Mouse (Mus musculus): ENCODE measurements at regions not wholly inside any gene's neighbourhood (a gene's known extent, or its start where the extent isn't known, plus 50 kb on each side); places are given as distances from the start of the nearest gene placed in this dataset.

DNA sequence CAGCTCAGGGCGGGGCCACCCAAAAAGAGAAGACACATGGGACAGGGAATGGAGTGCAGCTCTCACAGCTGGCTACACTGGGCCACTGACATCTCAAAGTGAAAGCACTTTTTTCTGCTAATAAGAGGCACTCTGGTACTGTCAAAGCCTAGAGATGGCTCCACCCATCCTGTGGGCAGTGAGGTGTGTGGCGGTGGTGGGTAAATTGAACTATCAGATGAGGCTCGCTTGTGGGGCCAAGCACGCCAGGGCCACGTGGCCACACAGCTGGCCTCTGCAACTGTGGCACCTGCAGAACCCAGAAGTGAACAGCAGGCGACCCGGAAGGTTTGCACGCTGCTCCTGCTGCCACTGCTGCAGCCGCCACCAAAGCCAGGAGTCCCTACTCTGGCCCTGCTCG, 756.6 kb downstream of the A830018L16Rik start:
- TF ChIP-seq POLR2A (IDR thresholded peaks at IDR 0.05; ENCODE audit: borderline replicate concordance, extremely low read depth, insufficient read depth, insufficient read length, poor library complexity, severe bottlenecking) (no peak), CTCF (IDR thresholded peaks at IDR 0.05; ENCODE audit: borderline replicate concordance, extremely low read depth, insufficient read depth, insufficient read length) (no peak)
- no peak for DNase-seq (ENCODE audit: low read depth)

DNA sequence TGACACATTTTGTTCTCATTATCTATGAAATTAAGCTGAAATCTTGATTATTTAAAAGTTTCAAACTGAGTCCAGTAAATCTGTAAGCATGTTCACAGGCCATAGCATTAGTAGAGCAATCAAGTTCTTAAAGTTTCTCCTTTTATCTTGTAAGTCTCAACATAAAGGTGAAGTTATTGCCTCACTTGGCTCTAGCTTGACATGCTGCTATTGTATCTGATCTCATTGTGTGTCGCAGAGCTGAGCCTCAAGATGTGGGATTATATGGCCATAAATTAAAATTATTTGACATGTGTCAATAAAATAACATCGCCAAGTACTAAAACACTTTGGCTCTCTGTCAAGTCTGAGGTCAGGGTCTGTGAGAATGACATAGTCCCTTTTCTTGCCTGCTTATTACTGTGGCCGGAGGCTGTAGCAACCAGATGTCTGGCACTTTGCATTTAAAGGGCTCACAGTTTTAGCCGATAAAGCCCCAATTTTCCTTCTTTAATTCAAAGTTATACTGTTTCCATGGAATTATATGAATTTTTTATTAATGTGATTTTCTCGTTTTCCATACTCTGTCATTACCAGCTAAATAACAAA, 775.8 kb downstream of the A830018L16Rik start:
- DNase-seq (ENCODE audit: low read depth): no peak
- TF ChIP-seq POLR2A (IDR thresholded peaks at IDR 0.05; ENCODE audit: borderline replicate concordance, extremely low read depth, insufficient read depth, insufficient read length, poor library complexity, severe bottlenecking) (no peak), CTCF (IDR thresholded peaks at IDR 0.05; ENCODE audit: borderline replicate concordance, extremely low read depth, insufficient read depth, insufficient read length) (no peak)

DNA sequence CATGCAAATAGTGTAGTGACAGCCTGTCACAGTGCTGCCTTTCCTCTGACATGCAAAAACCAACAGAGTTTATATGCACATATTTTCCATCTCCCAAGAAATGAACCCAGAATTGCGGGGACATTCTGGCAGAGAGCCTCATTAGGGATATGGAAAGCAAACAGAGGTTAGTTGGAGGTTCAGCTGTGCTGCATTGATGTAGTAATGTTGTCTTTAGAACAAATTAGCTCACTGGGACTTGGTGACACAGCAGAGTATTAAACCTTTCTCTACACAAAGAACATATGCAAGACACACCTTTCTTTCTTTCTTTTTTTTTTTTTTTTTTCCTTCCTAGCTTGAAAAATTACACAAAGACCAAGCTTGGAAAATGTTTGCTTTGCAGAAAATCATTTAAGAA, 778.7 kb downstream of the A830018L16Rik start:
- no peak for TF ChIP-seq POLR2A (IDR thresholded peaks at IDR 0.05; ENCODE audit: borderline replicate concordance, extremely low read depth, insufficient read depth, insufficient read length, poor library complexity, severe bottlenecking)
- TF ChIP-seq CTCF (IDR thresholded peaks at IDR 0.05; ENCODE audit: borderline replicate concordance, extremely low read depth, insufficient read depth, insufficient read length): no peak
- peak; percentile 13 for DNase-seq (ENCODE audit: low read depth)

DNA sequence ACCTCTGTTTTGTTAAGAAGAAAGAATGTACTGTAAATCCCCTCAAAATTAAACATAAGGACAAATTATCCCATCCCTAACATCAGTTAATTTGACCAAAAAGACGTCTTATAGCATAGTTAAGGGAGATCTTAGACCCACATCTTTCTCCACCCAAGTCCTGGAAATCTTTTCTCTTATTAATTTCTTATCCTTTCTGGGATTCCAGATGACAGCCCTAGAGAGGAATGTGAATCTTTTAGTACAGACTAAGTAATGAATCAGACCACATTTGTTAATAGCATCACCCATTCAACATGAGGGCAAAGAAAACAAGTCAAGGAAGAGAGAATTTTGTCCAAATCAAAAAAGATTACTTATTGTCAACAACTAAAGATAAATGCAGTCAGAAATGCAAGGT, 817.2 kb downstream of the A830018L16Rik start:
- no peak for DNase-seq (ENCODE audit: low read depth)
- TF ChIP-seq POLR2A (IDR thresholded peaks at IDR 0.05; ENCODE audit: borderline replicate concordance, extremely low read depth, insufficient read depth, insufficient read length, poor library complexity, severe bottlenecking): no peak
- TF ChIP-seq CTCF (IDR thresholded peaks at IDR 0.05; ENCODE audit: borderline replicate concordance, extremely low read depth, insufficient read depth, insufficient read length): no peak

DNA sequence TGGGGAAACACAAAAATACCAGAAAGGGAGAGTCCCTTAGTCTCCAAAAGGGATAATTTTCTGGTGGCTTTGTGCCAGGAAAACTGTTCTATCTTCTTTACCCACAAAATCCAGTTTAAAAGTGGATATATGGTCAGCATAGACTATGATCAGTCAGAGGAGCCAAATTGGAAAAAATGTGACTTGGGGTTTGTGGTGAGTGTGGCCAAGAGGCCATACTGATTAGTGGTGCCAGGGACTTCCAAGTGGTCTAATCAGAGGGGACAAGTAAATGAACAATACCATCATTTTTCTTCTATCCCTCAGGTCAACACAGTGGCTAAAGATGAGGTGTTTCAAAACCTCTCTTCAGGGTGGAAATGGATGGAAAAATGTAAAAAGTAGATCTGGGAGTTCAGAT, 828.2 kb downstream of the A830018L16Rik start:
- DNase-seq (ENCODE audit: low read depth): no peak
- TF ChIP-seq POLR2A (IDR thresholded peaks at IDR 0.05; ENCODE audit: borderline replicate concordance, extremely low read depth, insufficient read depth, insufficient read length, poor library complexity, severe bottlenecking): no peak
- no peak for TF ChIP-seq CTCF (IDR thresholded peaks at IDR 0.05; ENCODE audit: borderline replicate concordance, extremely low read depth, insufficient read depth, insufficient read length)

DNA sequence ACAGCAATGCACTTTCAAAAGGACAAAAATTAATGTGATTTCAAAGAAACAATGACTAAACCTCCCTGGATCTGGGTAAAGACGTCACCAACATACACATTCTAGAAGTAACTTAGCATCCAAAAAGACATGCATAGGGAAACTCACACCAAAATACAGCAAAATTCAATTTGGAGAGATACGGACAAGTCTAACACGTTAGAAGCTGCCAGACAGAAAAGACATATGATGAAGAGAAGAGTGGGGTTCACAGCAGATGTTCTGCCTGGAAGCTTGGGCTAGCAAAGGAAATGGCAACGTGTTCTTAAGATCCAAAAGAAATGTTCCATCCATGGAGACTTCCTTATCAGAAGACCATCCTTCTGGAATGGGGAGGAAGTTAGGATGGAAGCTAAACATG, 868.6 kb downstream of the A830018L16Rik start:
- no peak for TF ChIP-seq POLR2A (IDR thresholded peaks at IDR 0.05; ENCODE audit: borderline replicate concordance, extremely low read depth, insufficient read depth, insufficient read length, poor library complexity, severe bottlenecking)
- TF ChIP-seq CTCF (IDR thresholded peaks at IDR 0.05; ENCODE audit: borderline replicate concordance, extremely low read depth, insufficient read depth, insufficient read length): no peak
- DNase-seq (ENCODE audit: low read depth): no peak

DNA sequence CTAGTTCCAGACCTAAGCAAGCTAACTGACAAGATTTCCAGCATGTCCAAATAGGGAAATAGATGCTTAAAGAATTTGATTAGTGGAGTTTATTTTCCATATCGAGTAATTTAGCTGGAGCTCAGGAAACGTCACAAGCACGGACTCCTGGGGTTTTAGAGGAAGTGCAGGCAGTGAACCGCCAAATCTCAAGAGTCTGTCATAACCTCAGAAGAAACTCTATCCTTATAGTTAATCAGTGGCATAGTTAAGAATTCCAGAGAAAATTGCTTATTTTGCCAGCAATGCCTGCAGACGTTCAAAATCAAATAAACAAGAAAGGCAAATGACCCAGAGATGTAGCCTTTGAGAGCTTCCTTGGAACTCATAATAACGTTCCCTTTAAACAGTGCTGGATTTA, 871.6 kb downstream of the A830018L16Rik start:
- TF ChIP-seq CTCF (IDR thresholded peaks at IDR 0.05; ENCODE audit: borderline replicate concordance, extremely low read depth, insufficient read depth, insufficient read length): no peak
- no peak for TF ChIP-seq POLR2A (IDR thresholded peaks at IDR 0.05; ENCODE audit: borderline replicate concordance, extremely low read depth, insufficient read depth, insufficient read length, poor library complexity, severe bottlenecking)
- DNase-seq (ENCODE audit: low read depth): no peak

DNA sequence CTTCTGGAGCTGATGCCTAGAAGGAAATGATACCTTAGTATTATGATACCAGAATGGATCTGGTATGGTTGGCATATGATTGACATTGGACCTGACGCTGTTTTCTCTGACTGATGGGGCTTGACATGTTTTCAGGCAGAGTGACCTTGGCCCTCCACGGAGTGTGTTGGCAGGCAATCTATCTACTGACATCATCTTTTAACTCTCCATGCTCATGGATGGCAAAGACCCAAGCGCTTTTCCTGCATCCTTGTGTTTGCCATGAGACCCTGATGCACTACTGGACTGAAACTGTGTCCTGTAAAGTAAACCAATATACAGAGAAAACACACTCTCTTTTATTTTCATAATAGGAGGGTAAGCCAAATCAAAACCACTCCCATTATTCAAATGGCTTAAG, 872.1 kb downstream of the A830018L16Rik start:
- DNase-seq (ENCODE audit: low read depth): no peak
- no peak for TF ChIP-seq POLR2A (IDR thresholded peaks at IDR 0.05; ENCODE audit: borderline replicate concordance, extremely low read depth, insufficient read depth, insufficient read length, poor library complexity, severe bottlenecking)
- no peak for TF ChIP-seq CTCF (IDR thresholded peaks at IDR 0.05; ENCODE audit: borderline replicate concordance, extremely low read depth, insufficient read depth, insufficient read length)

DNA sequence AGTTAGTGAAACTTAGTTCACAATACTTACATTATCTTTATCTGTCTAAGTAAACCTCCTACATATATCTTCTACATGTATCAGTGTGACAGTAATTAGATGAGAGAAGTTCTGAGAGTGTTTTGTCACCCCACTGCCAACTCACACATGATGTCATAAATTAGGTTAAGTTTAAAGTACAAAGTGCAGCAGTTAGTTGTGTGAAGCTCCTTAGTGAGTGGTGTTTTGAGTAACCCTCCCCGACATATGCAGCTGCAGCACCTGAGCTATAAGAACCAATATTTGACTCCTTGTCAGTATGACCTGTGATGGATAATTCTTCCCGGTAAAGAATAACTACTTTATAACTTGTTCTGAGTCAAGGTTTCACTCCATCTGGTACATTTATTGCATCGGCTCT, 874.6 kb downstream of the A830018L16Rik start:
- DNase-seq (ENCODE audit: low read depth): no peak
- no peak for TF ChIP-seq CTCF (IDR thresholded peaks at IDR 0.05; ENCODE audit: borderline replicate concordance, extremely low read depth, insufficient read depth, insufficient read length)
- no peak for TF ChIP-seq POLR2A (IDR thresholded peaks at IDR 0.05; ENCODE audit: borderline replicate concordance, extremely low read depth, insufficient read depth, insufficient read length, poor library complexity, severe bottlenecking)

DNA sequence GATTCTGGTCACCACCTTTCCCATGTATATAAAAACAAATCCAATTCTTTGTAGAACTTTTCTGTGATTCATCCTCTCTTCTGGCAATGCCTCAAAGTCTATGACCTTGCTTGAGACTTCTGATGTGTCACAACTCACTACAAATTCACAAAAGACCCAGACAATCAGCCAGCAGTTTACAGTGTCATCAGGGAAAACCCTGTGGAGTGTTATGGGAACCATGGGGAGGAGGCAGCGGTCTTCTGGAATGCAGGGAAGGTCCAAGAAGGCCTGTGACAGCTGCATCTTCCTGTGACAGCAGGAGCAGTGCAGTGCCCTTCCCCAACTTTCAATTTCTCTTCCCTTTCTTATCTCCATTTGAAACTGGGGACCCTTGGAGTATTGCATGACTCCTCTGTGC, 877.9 kb downstream of the A830018L16Rik start:
- no peak for DNase-seq (ENCODE audit: low read depth)
- TF ChIP-seq POLR2A (IDR thresholded peaks at IDR 0.05; ENCODE audit: borderline replicate concordance, extremely low read depth, insufficient read depth, insufficient read length, poor library complexity, severe bottlenecking): no peak
- TF ChIP-seq CTCF (IDR thresholded peaks at IDR 0.05; ENCODE audit: borderline replicate concordance, extremely low read depth, insufficient read depth, insufficient read length): no peak

DNA sequence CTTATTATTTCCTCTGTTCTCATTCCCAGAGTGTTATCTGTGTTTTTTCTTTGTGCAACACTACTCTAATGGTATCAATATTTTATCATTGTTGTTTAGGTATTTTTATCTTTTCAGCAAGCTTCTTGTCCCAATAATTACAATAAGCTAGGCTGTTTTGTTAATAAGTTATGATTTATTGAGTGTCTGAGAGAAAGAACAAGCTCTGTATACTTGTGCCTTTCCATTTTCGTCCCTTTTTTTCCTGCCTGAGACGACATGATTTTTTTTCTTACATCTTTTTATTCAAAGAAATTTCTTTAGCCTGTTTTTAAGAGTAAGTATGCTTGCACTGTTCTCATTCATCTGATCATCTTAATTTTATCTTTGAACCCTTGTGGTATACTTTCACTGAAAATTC, 904.1 kb downstream of the A830018L16Rik start:
- TF ChIP-seq POLR2A (IDR thresholded peaks at IDR 0.05; ENCODE audit: borderline replicate concordance, extremely low read depth, insufficient read depth, insufficient read length, poor library complexity, severe bottlenecking): no peak
- no peak for TF ChIP-seq CTCF (IDR thresholded peaks at IDR 0.05; ENCODE audit: borderline replicate concordance, extremely low read depth, insufficient read depth, insufficient read length)
- no peak for DNase-seq (ENCODE audit: low read depth)

DNA sequence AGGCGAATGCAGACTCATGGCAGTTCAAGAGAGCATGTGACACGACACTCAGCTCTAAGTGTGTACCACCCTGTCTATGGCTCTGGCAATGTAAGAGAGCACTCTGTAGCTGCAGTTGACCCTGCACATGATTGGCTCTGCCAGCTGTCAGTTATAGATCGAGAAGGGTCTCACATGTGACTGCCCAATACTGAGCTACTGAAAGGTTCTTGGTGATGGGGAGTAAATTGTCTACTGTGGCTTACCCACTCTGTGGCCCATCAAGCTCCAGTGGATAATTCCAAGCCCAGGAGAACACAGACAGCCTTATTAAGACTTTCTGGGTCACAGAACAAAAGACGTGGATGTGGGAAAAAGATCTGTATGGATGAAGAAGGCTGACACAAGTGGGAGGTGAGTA, 920.3 kb downstream of the A830018L16Rik start:
- TF ChIP-seq POLR2A (IDR thresholded peaks at IDR 0.05; ENCODE audit: borderline replicate concordance, extremely low read depth, insufficient read depth, insufficient read length, poor library complexity, severe bottlenecking): no peak
- TF ChIP-seq CTCF (IDR thresholded peaks at IDR 0.05; ENCODE audit: borderline replicate concordance, extremely low read depth, insufficient read depth, insufficient read length): no peak
- DNase-seq (ENCODE audit: low read depth): peak; percentile 2
